Mouse (Mus musculus) T-helper 1 cell (primary cell): ENCODE measurements around the gene Erfe.

Experiments used
- in situ Hi-C: fragments of 300-600 bp; cut with MboI, MseI; formaldehyde crosslinking; loops from one replicate; pipeline ENCODE4 v1.15.1; 2025; ENCODE audit warnings: high pct_unique_total_duplicates

The Erfe gene

DNA sequence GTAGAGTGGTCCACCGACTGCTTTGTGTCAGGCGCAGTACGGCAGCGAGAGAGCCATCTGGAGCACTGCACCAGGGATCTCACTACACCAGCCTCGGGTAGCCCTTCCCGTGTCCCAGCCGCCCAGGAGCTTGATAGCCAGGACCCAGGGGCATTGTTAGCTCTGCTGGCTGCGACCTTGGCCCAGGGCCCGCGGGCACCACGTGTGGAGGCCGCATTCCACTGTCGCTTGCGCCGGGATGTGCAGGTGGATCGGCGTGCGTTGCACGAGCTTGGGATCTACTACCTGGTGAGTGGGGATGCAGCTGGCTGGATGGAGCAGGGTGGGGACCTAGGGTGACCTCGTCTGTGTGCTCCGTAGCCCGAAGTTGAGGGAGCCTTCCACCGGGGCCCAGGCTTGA lies 3.8 kb downstream of the Erfe start:
- in situ Hi-C loops: no loop called here

GRCm38 (mm10) chr1:91373414-91373835 lies 7.2 kb downstream of the Erfe start:
- in situ Hi-C loops: no loop called here

DNA sequence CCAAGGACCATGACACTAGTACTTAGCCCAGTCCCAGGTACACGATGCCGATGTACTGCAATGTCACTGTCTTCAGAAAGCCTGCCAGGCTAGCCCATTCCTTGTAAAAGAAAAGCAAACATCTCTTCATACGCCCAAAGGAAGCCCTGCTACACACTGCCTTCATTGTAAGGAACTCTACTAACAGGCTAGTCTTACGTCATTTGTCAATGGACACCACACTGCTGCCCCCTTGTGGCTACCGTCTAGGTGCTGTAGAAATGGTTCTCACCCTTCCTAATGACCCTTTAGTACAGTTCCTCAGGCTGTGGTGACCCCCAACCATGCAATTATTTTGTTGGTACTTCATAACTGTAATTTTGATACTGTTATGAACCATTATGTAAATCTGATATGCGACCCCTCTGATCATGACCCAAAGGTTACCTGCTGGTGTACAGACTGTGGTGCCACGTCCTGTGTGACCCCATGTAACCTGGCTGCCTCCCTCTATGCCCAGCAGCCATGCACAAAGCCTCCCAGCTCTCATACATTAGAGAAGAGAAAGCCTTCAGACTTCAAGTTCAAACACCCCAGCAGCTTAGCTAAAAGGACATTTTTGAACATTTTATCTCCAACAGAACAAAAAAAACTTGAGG lies 14.3 kb downstream of the Erfe start:
- in situ Hi-C loops: no loop called here

DNA sequence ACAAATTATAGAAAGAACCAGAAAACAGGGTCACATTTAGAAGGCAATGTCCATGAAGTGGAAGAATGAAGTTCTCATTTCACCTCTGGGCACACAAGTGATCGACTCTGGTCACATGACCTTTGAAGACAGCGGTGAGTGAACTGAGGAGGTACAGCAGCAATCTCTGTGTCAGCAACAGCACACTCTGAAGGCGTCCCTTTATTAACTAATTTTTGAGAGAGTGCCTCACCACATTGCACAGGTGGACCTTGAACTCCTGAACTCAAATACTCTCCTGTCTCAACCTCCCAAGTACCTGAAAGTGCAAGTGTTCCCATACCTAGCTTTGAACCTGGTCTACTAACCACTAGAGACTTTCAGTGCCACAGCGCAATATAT lies 14.9 kb downstream of the Erfe start:
- in situ Hi-C loops: no loop called here

DNA sequence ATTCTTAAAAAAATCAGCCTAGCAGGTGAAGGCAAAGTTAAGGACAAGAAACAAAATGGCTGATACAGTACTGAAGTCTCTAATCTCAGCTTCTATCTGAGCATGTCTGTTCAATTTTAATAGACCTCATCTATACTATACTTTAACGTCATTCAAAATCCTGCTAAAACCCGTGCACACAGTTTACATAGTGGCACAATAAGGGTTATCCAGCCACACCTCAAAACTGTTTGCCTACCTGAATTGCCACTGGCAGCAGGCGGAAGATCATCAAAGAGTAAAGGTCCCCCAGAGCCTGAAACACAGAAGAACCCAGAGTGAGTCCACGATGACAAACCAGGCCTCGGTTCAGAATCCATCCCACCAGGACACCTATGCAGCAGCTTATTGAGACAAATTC lies 24.1 kb downstream of the Erfe start:
- in situ Hi-C loops: no loop called here

DNA sequence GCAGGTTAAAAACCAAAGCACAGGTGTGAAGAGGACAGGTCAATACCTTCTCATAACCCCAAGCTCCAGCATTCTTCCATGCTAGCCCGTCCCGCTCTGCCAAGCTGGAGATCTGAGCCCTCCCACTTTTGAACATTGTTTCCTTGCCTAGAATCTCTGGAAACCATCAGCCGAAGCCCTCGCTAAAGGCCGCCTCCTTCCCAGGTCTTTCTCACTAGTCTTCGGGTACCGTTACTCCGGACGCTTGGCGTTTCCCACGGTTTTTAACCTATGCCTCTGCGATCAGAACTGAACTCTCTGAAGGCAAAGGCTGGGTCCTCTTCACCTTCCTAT lies 31.7 kb downstream of the Erfe start:
- in situ Hi-C loops: no loop called here

- in situ Hi-C loops: no loop called here
Measured at GRCm38 (mm10) chr1:91398260-91399062, 32.2 kb downstream of the Erfe start, which contains the start of gene Ilkap. TSS of gene Ilkap (minus strand) at chr1:91398815.

- in situ Hi-C loops: no loop called here
Measured at GRCm38 (mm10) chr1:91404976-91405375, 38.7 kb downstream of the Erfe start.

GRCm38 (mm10) chr1:91405406-91406169 lies 39.4 kb downstream of the Erfe start:
- in situ Hi-C loops: no loop called here

- in situ Hi-C loops: no loop called here
Measured at GRCm38 (mm10) chr1:91407819-91408218, 41.6 kb downstream of the Erfe start.

- in situ Hi-C loops: no loop called here
Measured at GRCm38 (mm10) chr1:91411631-91412285, 45.5 kb downstream of the Erfe start.

DNA sequence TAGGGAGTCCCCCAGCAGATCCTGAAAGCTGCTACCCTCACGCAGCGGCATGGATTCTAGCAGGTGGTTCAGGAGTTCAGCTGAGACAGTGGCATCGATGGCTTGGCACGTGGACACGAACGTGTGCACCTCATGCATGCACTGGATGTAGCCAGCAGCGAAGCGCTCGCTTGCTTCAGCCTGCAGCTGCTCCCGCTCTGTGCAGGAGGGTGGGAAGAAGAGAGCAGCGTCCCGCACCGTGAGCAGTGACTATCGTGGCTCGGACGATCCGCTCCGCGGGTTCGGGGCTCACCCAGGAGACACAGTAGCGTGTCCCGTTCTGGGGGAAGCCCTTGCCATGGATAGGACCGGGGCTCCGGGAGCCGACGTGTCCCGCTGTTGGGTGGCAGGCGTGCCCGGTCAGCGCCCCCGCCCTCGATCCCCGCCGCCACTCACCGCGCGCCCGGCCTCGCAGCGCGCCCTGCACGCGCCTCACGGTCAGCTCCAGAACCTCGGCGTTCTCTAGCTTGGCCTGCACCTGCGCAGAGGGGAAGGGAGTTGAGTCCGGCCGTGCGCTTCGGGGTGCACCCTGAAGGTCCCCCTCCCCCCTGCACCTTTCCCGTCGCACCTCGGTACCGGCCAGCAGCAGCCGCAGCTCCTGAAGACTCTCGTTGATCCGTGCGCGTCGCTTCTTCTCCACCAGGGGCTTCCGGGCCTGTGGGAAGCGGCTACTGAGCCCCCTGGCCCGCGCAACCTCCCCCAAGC lies 46.2 kb downstream of the Erfe start:
- in situ Hi-C loops: no loop called here

- in situ Hi-C loops: no loop called here
Measured at GRCm38 (mm10) chr1:91413030-91413506, 46.8 kb downstream of the Erfe start.

- in situ Hi-C loops: no loop called here
Measured at GRCm38 (mm10) chr1:91413536-91413897, 47.3 kb downstream of the Erfe start.

DNA sequence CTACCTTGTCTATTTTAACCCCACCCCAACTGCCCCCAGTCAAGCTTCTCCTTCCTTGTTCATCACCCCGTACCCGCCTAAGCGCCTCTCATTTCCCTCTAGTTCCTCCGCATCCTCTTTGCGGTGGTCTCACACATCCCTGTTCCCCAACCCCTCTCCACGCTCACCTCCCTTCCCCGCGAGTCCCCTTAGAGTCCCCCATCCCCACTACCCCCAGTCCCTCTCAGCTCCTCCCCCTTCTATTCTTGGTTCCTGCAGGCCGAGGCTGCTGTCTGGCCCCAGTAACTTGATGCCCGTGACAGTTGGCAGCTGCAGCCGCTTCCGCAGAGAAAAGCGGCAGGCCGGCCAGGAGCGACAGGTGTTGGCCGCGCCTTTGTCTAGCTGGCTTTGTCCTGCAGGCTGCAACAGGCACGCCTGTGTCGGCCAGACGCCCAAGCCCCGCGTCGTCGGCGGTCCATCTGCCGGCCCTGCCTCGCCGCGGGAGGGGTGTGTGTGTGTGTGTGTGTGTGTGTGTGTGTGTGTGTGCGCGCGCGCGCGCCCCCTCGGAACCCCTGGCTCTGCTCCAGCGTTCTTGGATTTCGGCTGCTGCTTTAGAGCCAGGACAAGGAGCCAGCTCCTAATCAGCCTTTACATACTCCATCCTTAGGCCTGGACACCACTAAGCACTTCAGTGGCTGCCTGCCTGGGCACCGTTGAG lies 47.8 kb downstream of the Erfe start, which contains the start of gene Hes6:
TSS of gene Hes6 (minus strand) at position 141 of the 697 bp plus-strand sequence.
- in situ Hi-C loops: no loop called here

DNA sequence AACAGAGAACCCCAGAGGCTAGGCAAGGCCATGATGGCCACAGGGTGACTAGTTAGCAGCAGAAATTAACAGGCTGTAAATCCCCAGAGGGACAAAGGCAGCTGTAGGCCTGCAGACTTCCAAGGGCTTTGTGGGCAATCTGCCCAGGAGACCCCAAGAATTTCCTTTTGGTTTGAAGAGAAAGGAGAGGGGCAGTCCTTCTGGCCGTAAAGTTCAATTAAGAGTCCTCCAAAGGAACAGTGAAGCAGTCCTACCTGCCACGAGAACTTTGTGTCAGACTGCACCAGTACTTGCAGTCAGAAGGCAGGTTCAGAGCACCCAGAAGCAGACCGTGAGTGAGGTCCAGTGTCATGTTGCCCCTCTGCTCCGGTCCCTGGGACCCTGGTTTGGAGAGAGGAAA lies 48.7 kb downstream of the Erfe start:
- in situ Hi-C loops: no loop called here

DNA sequence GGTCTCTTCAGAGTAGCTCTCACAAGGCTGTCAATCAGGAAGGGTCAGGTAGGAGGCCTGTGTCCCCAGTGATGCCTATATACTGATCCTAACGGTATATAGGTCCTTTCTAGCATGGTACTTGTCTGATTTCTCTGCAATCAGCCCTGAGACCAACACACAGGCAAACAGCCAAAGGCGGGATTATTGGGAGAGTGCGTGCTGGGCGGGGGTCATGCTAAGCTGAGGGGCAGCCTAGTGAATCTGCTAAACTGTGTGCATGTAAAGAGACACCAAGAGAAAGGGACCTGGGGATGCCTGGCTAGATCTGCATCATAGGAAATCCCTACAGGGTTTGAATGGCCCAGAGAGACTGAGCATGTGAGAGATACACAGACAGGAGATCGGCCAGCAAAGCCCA lies 49.1 kb downstream of the Erfe start:
- in situ Hi-C loops: no loop called here

GRCm38 (mm10) chr1:91417991-91418390 lies 51.8 kb downstream of the Erfe start:
- in situ Hi-C loops: no loop called here

DNA sequence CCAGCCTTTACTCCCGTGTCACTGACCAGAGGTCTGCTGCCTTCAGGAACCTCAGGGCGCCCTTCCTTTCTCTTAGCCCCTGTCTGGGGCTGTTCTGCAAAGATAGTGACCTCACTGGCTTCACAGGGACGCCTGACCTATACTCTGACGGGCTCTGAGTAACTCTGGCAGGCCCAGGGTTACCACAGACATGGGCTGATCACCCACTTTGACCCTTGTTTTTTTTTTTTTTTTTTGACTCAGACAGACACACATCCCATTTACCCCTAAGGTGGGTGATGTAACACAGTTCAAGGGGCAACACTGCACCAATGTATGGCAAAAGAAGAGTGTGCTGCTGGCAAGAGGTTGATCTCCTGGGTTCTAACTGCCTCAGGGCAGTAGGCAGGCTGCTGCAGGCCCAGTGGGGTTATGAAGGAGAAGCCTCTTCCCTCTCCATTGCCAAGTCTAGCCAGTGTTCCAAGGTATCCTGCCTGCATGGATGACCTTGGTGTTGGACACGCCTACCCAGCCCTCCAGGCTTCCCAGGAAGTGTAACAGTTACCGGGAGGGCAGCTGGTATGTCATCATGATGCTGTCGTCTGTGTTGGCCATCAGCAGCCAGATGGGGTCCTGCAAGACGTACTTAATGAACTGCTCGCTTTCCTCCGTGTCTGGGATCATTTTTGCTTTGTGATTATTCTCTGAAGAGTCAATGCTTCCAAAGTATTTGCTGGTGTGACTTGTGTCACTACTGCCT lies 53.8 kb downstream of the Erfe start:
- in situ Hi-C loops: no loop called here

- in situ Hi-C loops: no loop called here
Measured at GRCm38 (mm10) chr1:91420601-91421065, 54.4 kb downstream of the Erfe start.
